Mouse (Mus musculus) A20 (cell line): ENCODE results near the gene P4htm.
"Not testable (repeated sequence)": the region's sequence is repeated elsewhere in the genome, so short reads cannot be mapped to it uniquely, and the experiment has no call there.

Experiments used
- DNase-seq: peaks from one replicate; pipeline ENCODE4 v3.0.0-alpha.2; 2011; ENCODE audit warnings: low read depth, low spot score

The P4htm gene

GRCm38 (mm10) chr9:108596998-108597764, at the start of gene P4htm:
Gene P4htm (minus strand): TSS chr9:108597667.
- DNase-seq = peak; percentile 49

- DNase-seq = no peak
Measured at GRCm38 (mm10) chr9:108639825-108640224, 42.4 kb upstream of the P4htm start.

- no peak for DNase-seq
Measured at GRCm38 (mm10) chr9:108635415-108635814, 37.9 kb upstream of the P4htm start.

- DNase-seq = no peak
Measured at GRCm38 (mm10) chr9:108633846-108634245, 36.4 kb upstream of the P4htm start.

GRCm38 (mm10) chr9:108632375-108632774, 34.9 kb upstream of the P4htm start:
- no peak for DNase-seq

- DNase-seq = no peak
Measured at GRCm38 (mm10) chr9:108631631-108632256, 34.3 kb upstream of the P4htm start.

- DNase-seq = no peak
Measured at GRCm38 (mm10) chr9:108630683-108631082, 33.2 kb upstream of the P4htm start.

- DNase-seq = no peak
Measured at GRCm38 (mm10) chr9:108628141-108628540, 30.7 kb upstream of the P4htm start.

GRCm38 (mm10) chr9:108626498-108626897, 29.0 kb upstream of the P4htm start:
- no peak for DNase-seq

- no peak for DNase-seq
Measured at GRCm38 (mm10) chr9:108617301-108617700, 19.8 kb upstream of the P4htm start.

GRCm38 (mm10) chr9:108611488-108611887, 14.0 kb upstream of the P4htm start:
- no peak for DNase-seq

- no peak for DNase-seq
Measured at GRCm38 (mm10) chr9:108608889-108609288, 11.4 kb upstream of the P4htm start.

GRCm38 (mm10) chr9:108607929-108608328, 10.5 kb upstream of the P4htm start:
- DNase-seq = not testable (repeated sequence)

GRCm38 (mm10) chr9:108601986-108602385, 4.5 kb upstream of the P4htm start:
- DNase-seq = no peak

- DNase-seq = no peak
Measured at GRCm38 (mm10) chr9:108600011-108600410, 2.5 kb upstream of the P4htm start.

- no peak for DNase-seq
Measured at GRCm38 (mm10) chr9:108599021-108599566, 1.6 kb upstream of the P4htm start.

- DNase-seq = no peak
Measured at GRCm38 (mm10) chr9:108594354-108594753, 3.1 kb downstream of the P4htm start.

GRCm38 (mm10) chr9:108591462-108591861, 6.0 kb downstream of the P4htm start:
- DNase-seq = no peak

- peak; percentile 50 for DNase-seq
Measured at GRCm38 (mm10) chr9:108589229-108589628, 8.2 kb downstream of the P4htm start.

GRCm38 (mm10) chr9:108587571-108588180, 9.8 kb downstream of the P4htm start:
- no peak for DNase-seq

- no peak for DNase-seq
Measured at GRCm38 (mm10) chr9:108579344-108579690, 18.1 kb downstream of the P4htm start.

GRCm38 (mm10) chr9:108578545-108579343, 18.7 kb downstream of the P4htm start, which contains the start of gene Wdr6:
Gene Wdr6 (minus strand): TSS chr9:108578739.
- DNase-seq = peak; percentile 98
